Mouse (Mus musculus) E14TG2a.4 (cell line): Measurements from ENCODE around the gene S100a4.

Experiments used
- CTCF ChIP-seq: conservative IDR thresholded peaks from 2 replicates; pipeline ENCODE4 v1.5.1; 2014; ENCODE audit warnings: low read length
- NANOG ChIP-seq: IDR thresholded peaks from 2 replicates; pipeline ENCODE4 v1.6.1; 2014; ENCODE audit warnings: borderline replicate concordance, low read length, mixed read lengths
- POU5F1 ChIP-seq: IDR thresholded peaks from 2 replicates; pipeline ENCODE4 v1.6.1; 2014; ENCODE audit warnings: low read length, borderline replicate concordance

GRCm38 (mm10) chr3:90601486-90602110, 2.0 kb upstream of the S100a4 start, which contains the start of gene Gm42674:
- TF ChIP-seq CTCF = no peak
- no peak for TF ChIP-seq POU5F1
- no peak for TF ChIP-seq NANOG
